Mouse (Mus musculus) MN1 (cell line): ENCODE measurements around the gene Gm7075.
A peak's percentile ranks its signal among the peaks of the same experiment; 100 is the strongest.
"Not testable (repeated sequence)": the region's sequence is repeated elsewhere in the genome, so short reads cannot be mapped to it uniquely, and the experiment has no call there.

ENCODE experiments used
- DNase-seq: peaks from one replicate; pipeline ENCODE4 v3.0.0-alpha.2; 2016; ENCODE audit warnings: low spot score

The Gm7075 gene

DNA sequence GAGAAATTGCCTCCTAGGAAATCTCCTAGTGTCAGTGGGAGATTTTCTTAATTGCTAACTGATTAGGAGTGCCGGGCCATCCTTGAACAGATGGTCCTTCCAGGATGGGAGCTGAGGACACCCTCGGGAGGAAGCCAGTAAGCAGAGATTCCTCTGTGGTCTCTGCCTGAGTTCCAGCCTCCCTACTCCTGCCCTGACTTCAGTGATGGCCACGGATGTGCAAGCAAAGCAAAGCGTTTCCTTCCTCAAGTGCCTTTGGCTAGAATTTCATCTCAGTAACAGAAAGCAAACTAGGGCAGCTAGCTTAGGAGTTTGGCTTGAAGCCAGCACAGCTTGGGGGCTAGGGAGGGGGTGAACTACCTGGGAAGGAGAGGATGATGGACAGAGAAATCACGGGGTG lies 4.5 kb downstream of the Gm7075 start:
- no peak for DNase-seq

DNA sequence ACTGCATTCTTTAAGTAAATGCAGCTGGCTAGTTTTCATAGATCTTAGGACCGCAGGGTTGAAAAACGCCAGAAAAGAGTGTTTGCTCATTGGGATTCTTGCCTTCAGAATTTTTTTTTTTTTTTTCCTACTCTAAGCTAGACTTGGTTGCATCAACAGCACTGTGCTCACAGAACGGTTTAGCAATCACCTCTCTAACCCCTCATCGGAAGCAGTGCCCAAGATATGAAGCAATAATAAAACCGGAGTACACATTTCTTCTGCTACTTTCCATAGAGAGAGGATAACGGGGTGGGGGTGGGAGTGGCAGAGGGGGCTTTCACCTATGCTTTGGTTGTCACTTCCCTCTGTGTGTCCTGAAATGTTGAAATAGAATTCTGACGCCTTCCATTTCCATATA lies 5.7 kb downstream of the Gm7075 start:
- no peak for DNase-seq

DNA sequence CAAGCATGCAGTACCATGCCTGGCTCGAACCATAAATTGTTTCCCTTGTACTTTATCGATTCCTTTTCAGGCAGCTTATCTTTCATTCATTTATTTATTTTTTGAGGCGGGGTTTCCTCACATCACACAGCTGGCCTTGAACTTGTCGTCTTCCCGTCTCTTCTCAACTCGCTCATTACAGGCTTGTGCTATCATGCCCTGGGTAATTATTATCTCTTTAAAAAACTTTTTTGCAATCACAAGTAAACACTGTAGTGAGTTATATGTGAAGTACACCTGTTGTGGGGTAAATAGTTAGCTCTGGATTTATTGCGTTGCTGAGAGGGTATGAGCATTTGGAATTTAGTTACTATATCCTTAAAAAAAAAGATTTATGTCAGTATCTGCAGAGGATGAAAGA lies 6.3 kb downstream of the Gm7075 start:
- no peak for DNase-seq

DNA sequence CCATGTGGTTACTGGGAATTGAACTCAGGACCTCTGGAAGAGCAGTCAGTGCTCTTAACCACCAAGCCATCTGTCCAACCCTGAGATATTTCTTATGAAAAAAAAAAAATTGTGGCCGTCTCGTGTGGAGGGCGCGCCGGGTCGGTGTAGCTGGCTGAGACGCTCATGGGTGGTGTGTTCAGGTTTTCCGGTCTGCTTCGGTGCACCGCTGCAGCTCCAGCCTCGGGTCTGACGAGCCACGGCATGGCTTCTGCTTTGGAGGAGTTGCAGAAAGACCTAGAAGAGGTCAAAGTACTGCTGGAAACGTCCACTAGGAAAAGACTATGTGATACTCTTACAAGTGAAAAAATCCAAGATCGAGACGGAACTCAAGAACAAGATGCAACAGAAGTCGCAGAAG lies 8.8 kb downstream of the Gm7075 start:
- no peak for DNase-seq

DNA sequence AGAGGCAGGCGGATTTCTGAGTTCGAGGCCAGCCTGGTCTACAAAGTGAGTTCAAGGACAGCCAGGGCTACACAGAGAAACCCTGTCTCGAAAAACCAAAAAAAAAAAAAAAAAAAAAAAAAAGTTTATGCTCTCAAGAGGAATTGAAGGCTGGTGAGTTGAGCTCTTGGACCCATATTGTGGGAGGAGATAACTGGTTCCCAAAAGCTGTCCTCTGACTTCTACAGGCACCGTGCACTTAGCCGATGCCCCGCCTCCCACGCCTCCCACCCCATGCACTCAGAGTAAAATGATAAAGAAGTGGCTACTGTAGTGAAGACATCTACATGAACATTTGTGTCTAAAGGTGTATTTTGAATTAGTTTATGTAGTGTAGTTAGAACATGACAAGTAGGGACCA lies 9.9 kb downstream of the Gm7075 start:
- not testable (repeated sequence) for DNase-seq

DNA sequence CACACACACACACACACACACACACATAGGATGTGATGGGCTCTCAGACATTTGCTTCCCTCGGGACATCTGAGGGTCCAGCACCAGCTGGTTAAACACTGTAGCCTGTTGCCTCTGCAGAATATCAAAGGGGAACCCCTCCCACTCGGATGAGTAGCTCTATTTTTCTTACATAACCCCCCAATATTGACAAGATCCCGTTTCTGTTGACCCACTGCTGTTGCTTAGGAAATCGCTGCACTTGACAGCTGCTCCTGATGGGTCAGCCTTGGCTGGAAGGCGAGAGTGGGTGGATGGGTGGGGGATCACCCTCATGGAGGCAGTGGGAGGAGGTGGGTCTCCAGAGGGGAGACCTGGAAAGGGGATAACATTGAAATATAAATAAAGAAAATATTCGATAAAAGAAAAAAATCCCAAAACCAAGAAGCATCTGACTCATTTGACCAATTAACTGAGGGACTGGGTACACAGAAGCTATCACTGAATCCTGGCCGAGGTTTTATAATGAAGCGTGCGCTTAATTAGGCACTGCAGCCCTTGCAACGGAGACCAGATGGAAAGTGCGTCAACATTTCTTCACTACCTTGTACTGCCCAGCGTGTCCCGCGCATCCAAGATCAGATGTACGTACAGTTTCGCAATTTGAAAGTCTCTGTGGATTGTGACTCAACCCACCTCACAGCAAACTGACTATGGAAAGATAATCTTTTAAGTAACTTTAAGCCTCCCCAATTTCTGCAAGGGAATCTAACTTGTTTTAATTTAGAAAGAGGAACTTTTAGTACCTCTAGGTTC lies 11.2 kb downstream of the Gm7075 start:
- DNase-seq = no peak

DNA sequence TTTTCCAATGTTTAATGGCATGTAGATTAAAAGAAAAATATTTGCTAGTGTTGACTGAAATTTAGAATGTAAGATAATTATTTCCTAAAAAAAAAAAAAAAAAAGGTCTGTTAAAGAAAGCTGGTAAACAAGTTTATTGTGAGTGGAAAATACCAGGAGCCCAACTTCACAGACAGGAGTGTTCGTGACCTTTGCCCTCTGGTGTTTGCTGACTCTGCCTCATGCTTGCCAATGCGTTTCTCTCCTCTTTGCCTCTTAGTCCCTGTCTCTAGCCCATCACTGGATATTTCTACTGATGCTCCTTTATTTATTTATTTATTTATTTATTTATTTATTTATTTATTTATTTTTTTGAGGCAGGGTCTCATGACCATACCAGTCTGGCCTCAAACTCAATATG lies 18.0 kb downstream of the Gm7075 start:
- no peak for DNase-seq

DNA sequence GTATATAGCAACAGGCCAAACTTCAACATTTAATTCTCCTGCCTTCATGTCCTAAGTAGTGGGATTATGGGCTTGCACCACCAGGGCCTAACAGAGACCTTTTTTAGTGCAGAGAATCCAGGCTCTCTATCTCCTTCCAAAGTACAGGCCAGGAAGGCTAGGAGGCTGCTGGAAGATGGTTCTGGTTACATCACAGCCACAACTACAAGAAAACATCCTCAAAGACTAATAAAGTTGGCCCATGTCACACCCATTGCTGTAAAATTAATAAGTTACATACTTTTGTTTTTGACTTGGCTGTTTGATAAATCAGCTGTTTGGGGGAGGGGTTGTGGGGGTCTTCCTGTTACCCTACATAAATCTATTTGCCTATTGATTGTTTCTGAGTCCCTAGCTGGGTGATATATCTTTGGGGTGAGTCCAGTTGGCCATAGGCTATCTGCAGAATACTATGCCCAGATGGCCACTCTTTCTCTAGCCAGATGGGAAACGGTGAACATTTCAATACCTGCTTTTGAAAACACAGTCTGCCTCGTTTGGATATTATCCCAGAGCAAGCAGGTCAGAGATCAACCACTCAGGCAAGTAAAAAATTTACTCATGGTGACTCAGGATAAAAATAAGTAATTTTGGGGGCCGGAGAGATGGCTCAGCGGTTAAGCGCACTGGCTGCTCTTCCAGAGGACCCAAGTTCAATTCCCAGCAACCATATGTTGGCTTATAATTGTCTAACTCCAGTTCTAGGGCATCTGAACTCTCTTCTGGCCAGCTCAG lies 18.7 kb downstream of the Gm7075 start:
- no peak for DNase-seq

DNA sequence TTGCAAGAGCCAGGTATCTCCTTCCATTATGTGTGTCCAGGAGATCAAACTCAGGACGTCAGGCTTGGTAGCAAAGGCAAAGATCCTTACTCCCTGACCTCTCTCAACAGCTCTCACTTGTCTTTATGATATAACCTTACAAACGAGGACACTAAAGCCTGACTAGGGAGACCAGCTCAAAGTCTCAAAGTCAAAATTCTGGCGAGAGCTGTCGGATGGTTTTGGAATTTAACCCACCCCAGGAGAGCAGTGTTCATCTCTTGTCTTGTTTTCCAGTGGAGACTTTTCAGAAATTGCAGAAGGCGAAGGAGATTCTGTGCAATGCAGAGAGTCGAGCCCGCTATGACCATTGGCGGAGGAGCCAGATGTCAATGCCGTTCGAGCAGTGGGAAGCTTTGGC lies 24.6 kb downstream of the Gm7075 start:
- DNase-seq = no peak

DNA sequence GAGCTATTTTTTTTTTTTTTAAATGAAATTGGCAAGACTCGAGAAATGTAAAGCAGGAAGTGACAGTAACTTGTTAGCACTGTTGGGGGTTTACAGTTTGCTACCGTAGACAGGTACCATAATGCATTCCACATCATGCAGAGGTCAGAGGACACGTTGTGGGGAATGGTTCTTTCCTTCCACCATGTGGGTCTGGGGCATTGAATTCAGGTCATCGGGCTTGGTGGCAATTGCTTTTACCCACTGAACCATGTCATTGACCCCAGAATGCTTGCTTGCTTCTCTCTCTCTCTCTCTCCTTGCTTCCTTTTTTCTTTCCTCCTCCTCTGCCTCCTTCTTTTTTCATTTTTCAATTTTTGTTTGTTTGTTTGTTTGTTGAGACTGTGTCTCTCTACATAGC lies 32.6 kb downstream of the Gm7075 start:
- DNase-seq = no peak

DNA sequence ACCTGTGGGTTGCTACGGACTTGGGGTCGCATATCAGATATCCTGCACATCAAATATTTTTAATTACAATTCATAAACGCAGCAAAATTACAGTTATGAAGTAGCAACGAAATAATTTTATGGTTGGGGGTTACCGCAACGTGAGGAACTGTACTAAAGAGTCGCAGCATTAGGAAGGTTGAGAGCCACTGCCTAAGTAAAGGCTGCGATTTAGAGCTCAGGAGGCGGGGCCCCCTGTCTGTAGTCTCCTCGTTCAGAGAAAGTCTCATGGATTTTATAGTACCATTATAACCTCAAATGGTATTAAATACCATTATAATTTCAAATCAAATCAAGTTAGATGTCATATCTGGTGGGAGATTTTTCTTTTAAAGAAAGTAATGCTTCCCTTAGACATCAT lies 34.6 kb downstream of the Gm7075 start:
- peak; percentile 20 for DNase-seq

DNA sequence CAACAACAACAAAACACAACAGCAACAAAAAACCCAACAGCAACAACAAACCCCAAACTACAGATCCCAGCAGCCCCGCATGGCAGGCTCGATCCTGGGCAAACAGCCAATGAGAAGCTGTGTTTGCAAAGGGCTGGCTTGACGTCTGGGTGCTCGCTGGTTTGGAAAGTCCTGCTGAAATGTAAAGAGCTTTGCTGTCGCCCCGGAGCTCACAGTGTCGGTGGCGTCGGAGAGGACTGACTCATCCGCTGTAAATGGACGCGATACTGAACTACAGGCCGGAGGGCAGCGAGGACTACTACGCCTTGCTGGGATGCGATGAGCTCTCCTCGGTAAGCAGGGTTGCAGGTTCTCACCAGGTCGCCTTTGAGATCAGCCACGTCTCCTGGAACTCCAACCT lies 35.1 kb downstream of the Gm7075 start:
- peak; percentile 90 for DNase-seq

DNA sequence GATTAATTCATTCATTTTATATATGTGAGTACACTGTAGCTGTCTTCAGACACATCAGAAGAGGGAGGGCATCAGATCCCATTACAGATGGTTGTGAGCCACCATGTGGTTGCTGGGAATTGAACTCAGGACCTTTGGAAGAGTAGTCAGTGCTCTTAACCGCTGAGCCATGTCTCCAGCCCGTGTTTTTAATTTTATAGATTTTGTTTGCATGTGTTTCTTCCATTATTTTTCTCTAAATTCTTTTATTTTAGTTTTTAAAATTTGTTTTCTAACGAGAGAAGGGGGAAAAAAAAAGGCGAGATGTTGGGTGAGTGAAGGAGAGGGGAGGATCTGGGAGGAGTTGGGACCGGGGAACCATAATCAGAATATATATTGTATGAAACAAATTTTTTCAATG lies 35.7 kb downstream of the Gm7075 start:
- DNase-seq = not testable (repeated sequence)

DNA sequence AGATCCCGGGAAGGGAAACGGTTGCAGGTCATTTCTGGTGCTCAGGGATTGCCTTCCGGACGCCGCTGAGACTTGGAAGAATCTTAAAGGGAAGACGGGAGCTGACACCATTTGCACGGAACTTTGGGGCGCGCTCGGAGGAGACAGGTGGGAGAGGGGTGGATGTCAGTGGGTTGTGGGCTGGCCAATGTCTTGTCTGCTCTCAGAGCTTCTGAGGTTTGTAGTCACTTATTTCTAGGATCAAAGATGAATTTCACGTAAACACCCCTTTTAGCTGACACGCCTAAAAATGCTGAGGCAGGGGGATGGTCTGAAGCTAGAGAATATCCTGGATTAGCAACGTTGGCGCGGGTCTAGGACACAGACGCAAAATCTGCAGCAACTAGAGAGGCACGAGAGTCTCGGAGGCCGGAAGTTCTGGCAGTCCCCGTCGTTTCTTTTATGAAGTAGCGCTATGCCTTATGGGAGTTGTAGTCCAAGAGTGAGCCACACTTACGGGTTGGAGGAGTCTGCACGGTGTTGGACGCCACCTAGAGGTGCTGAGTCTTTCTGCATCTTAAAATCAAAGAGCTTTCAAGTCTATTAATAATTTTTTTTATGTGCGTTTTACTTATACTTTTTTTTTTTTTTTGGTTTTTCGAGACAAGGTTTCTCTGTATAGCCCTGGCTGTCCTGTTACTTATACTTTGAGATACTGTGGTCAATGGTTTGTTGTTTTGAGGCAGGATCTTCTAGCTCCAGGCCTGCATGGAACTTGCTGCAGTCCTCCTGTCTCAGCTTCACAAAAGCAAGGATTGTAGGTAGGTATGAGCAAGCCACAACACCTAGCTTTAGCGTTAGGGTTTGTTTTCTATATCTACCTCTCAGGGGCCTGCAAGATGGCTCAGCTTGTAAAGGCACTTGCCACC lies 39.0 kb downstream of the Gm7075 start, which contains the start of gene Dnajc12:
TSS of gene Dnajc12 (plus strand) at position 72 of the 908 bp plus-strand sequence.
- peak; percentile 97 for DNase-seq

DNA sequence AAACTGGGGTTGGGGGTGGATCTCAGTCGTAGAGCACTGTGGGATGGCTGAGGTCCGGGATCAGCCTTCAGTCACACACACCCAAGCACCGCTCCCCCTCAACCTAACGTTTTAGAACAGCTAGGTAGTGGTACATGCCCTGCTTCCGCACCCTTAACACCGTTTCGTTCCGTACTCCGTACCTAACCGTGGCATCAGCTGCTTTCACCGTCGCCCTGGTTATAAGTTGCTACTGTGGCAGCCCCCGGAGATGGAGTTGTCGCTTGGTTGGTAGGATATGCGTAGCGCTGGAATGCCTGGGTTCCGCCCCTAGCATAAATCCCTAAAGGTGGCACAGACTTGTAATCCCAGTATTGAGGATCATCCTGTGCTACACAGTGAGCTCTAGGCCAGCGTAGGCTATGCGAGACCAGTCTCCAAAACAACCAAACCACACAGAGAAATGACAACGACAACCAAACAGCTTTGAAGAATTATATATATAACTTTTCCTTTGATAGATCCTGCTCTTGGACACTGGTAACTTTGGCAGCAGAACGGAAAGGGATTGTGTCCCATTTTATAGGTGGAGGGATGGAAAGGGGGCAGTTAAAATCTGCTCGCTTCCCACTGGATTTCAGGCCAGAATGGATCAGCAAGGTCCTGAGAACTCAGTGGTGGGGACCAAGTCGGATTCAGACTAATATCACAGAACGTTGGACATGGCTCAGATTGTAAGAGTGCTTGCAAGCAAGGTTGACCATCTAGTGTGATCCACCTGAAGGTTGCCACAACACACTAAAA lies 39.9 kb downstream of the Gm7075 start, which contains the start of gene Sirt1:
TSS of gene Sirt1 (minus strand) at position 207 of the 783 bp plus-strand sequence.
- peak; percentile 13 for DNase-seq

DNA sequence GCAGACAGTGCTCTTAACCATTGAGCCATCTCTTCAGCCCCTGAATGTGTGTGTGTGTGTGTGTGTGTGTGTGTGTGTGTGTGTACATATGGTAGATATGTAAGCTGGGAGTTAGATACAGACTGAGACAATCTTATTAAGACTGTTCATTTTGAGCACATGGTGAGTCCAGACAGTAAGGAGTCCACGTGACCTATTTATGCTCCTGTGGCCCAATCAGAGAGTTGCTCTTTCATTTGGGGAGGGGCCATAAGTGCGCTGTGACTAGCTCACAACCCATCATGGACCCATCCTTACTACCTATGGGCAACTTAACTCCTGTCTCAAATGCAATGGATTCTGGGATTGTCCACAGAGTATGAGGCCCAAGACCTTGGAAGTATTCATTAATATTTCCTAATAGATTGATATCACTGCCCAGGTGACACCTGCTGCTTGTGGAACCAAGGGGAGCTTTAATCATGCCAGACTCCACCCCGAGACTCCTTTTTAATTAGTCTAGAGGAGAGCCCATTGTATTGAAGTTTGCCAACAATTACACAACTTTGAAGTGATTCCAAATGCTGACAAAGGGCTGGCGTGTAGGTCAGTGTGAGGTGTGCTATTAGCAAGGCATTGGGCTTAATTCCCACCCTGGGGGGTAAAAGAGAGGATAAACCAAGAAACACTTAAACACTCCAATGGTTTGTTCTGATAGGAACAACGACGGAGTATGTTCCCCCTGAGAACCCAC lies 42.5 kb downstream of the Gm7075 start:
- DNase-seq = no peak

DNA sequence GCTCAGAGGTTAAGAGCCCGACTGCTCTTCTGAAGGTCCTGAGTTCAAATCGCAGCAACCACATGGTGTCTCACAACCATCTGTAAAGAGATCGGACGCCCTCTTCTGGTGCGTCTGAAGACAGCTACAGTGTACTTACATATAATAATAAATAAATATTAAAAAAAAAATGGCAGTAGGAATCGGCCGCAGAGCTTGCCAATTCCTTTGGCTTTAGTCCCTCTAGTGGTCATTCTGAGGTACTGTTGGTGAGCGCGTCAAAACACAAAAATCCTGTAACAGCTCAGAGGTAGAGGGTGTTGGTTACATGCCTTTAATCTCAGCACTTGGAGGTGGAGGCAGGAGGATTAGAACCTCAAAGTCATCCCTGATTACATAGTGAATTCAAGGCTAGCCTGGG lies 44.1 kb downstream of the Gm7075 start:
- peak; percentile 74 for DNase-seq

DNA sequence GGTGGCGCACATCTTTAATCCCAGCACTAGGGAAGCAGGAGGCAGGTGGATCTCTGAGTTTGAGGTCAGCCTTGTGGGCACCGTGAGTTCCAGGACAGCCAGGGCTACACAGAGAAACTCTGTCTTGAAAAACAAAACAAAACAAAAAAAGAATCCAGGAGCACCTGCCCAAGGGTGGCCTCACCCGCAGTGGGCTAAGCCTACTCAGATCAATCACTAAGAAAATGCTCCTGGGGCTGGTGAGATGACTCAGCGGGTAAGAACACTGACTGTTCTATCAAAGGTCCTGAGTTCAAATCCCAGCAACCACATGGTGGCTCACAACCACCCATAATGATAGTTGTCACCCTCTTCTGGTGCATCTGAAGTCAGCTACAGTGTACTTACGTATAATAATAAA lies 45.3 kb downstream of the Gm7075 start:
- no peak for DNase-seq
